ENCODE assay signal across 16 mouse cellular contexts in the genomic region with DNA sequence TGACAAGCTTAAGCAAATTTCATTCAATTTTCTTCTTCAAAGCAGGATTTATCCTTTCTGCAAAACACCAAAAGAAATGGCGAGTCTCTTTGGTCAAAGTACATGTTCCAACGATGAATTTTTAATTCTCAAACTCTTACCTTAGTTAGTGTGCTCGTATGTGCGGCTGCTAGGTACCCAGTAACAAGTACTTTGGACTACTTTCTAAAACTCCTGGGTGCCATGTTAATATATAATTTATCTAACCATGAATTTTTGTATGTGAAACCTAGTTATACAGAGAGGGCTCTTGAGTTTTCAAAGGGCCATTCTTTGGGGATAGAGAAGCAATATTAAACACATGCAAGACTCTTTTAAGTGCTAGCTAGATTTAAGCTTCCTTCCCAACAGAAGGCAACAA. TPM values are rescaled to one million over a fixed set of nuclear protein-coding genes. Genes with fewer than 3 reads are reported as not detected.
"Had no signal": no experiment of that assay in that cellular context is flagged by ENCODE, and none has a peak within 500 bp of the region (broad histone marks: within the 10 kb centered on the region; RNA-seq: fewer than 3 reads in every experiment).

No protein-coding gene starts in this region.

- H3K9me3 ChIP-seq: intestine, embryonic 15.5 days; limb, embryonic 12.5 days; limb, embryonic 15.5 days; midbrain, embryonic 13.5 days had no signal

- DNase-seq: kidney, adult 18-20 months; kidney, postnatal 4 days; left cerebral cortex, postnatal 4 days; liver, postnatal 0 days; lung, embryonic 14.5 days; thymus, adult 18-20 months; thymus, postnatal 36 days had no signal

- H3K27ac ChIP-seq: intestine, embryonic 15.5 days; limb, embryonic 12.5 days; limb, embryonic 15.5 days; liver, embryonic 14.5 days; macrophage; midbrain, embryonic 13.5 days had no signal

- ATAC-seq: intestine, embryonic 15.5 days; liver, postnatal 0 days; lung, postnatal 0 days; midbrain, embryonic 13.5 days had no signal

- H3K9ac ChIP-seq: intestine, embryonic 15.5 days; limb, embryonic 12.5 days; limb, embryonic 15.5 days; liver, embryonic 14.5 days; liver, postnatal 0 days; lung, embryonic 14.5 days; midbrain, embryonic 13.5 days had no signal

- H3K4me3 ChIP-seq: intestine, embryonic 15.5 days; limb, embryonic 12.5 days; limb, embryonic 15.5 days; midbrain, embryonic 13.5 days had no signal

- H3K27me3 ChIP-seq: intestine, embryonic 15.5 days; limb, embryonic 12.5 days; limb, embryonic 15.5 days; midbrain, embryonic 13.5 days had no signal

- H3K4me2 ChIP-seq: intestine, embryonic 15.5 days; limb, embryonic 12.5 days; limb, embryonic 15.5 days; liver, embryonic 11.5 days; lung, embryonic 14.5 days; midbrain, embryonic 13.5 days had no signal

RNA-seq across cellular contexts. Expression of a gene that starts 5.8 kb away (rescaled TPM):
- total RNA-seq: megakaryocyte, adult 5-6 weeks had no signal
